Mouse (Mus musculus): ENCODE measurements around the gene Galns.

DNA sequence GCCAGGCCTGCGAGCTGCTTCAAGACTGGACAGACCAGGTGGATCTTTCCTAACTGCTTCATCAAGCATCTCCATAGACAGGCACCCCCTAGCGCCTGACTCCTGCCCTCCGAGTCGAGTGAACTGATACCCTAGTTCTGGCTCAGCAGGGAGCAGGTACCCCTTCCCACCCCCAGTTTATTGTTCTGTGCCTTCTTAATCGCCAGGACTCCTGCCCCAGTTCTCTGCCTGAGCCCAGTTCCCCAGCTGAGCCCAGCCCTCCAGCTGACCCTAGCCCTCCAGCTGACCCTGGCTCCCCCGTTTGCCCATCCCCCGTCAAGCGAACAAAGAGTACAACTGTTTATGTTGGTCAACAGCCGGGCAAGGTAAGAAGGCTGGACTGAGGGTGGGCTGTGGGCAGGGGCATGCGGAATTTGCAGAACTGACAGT, 42.4 kb downstream of the Galns start:
- peak; percentile 30; the same call in 1 of the 2 replicates for TF ChIP-seq CTCF (IDR thresholded peaks at IDR 0.05)
- TF ChIP-seq EP300 (IDR thresholded peaks at IDR 0.05): no peak

Data from lung, postnatal 0 days (tissue).